Mouse (Mus musculus): ENCODE data around the gene Mgll. TPM values are rescaled to one million over a fixed set of nuclear protein-coding genes. Genes with fewer than 3 reads are reported as not detected.

The Mgll gene
- polyA plus RNA-seq, 1 experiment from 2014 or later: 43.6 TPM

GRCm38 (mm10) chr6:88829579-88829978, 105.4 kb downstream of the Mgll start:
- Histone ChIP-seq H3K27ac (no peak overlapping the region), H3K27me3 (ENCODE audit: insufficient read depth, low read length) (no peaks in the 10 kb centered on the region), H3K4me2 (ENCODE audit: low read length) (no peak overlapping the region), H3K9ac (ENCODE audit: low read depth, low read length) (no peak overlapping the region), H3K4me1 (replicated peaks; ENCODE audit: insufficient read depth, low read length) (no peaks in the 10 kb centered on the region), H3K9me3 (replicated peaks; ENCODE audit: low read length) (no peaks in the 10 kb centered on the region), H3K4me3 (replicated peaks; ENCODE audit: low read depth, low read length) (no peak overlapping the region), H3K36me3 (ENCODE audit: insufficient read depth, low read length) (no peaks in the 10 kb centered on the region)
- DNase-seq (ENCODE audit: low spot score) (no peak), ATAC-seq (replicated peaks; ENCODE audit: low FRiP score, low read depth) (no peak)
- TF ChIP-seq CTCF (IDR thresholded peaks at IDR 0.05; ENCODE audit: low read depth): no peak
- 79% methylated on average over 4 of the region's 4 CpGs for WGBS

- Histone ChIP-seq H3K4me3 (replicated peaks; ENCODE audit: low read depth, low read length) (no peak overlapping the region), H3K4me2 (ENCODE audit: low read length) (no peak overlapping the region), H3K27me3 (ENCODE audit: insufficient read depth, low read length) (no peaks in the 10 kb centered on the region), H3K9ac (ENCODE audit: low read depth, low read length) (no peak overlapping the region), H3K9me3 (replicated peaks; ENCODE audit: low read length) (no peaks in the 10 kb centered on the region), H3K36me3 (ENCODE audit: insufficient read depth, low read length) (no peaks in the 10 kb centered on the region), H3K4me1 (replicated peaks; ENCODE audit: insufficient read depth, low read length) (no peaks in the 10 kb centered on the region), H3K27ac (no peak overlapping the region)
- no peak for ATAC-seq (replicated peaks; ENCODE audit: low FRiP score, low read depth)
- no peak for DNase-seq (ENCODE audit: low spot score)
- no peak for TF ChIP-seq CTCF (IDR thresholded peaks at IDR 0.05; ENCODE audit: low read depth)
- 88% methylated on average over 6 of the region's 6 CpGs for WGBS
These were observed 106.0 kb downstream of the Mgll start for GRCm38 (mm10) chr6:88830112-88830702.

- TF ChIP-seq CTCF (IDR thresholded peaks at IDR 0.05; ENCODE audit: low read depth): peak; percentile 88
- ATAC-seq (replicated peaks; ENCODE audit: low FRiP score, low read depth) (no peak), DNase-seq (ENCODE audit: low spot score) (peak; percentile 92)
- no peaks in the 10 kb centered on the region for H3K9me3 ChIP-seq (replicated peaks; ENCODE audit: low read length)
- H3K9ac ChIP-seq (ENCODE audit: low read depth, low read length): no peak overlapping the region
- no peak overlapping the region for H3K4me2 ChIP-seq (ENCODE audit: low read length)
- H3K27ac ChIP-seq: no peak overlapping the region
- WGBS: 26% methylated on average over 8 of the region's 8 CpGs
- no peaks in the 10 kb centered on the region for H3K4me1 ChIP-seq (replicated peaks; ENCODE audit: insufficient read depth, low read length)
- H3K36me3 ChIP-seq (ENCODE audit: insufficient read depth, low read length): peaks cover 10% of the 10 kb centered on the region; the same call in 1 of the 2 replicates
- no peak overlapping the region for H3K4me3 ChIP-seq (replicated peaks; ENCODE audit: low read depth, low read length)
- H3K27me3 ChIP-seq (ENCODE audit: insufficient read depth, low read length): no peaks in the 10 kb centered on the region
These were observed 107.2 kb downstream of the Mgll start for GRCm38 (mm10) chr6:88831456-88831855.

- 83% methylated on average over 5 of the region's 5 CpGs for WGBS
- no peaks in the 10 kb centered on the region for H3K4me1 ChIP-seq (replicated peaks; ENCODE audit: insufficient read depth, low read length)
- H3K4me2 ChIP-seq (ENCODE audit: low read length): no peak overlapping the region
- H3K27ac ChIP-seq: no peak overlapping the region
- H3K9ac ChIP-seq (ENCODE audit: low read depth, low read length): no peak overlapping the region
- no peak for TF ChIP-seq CTCF (IDR thresholded peaks at IDR 0.05; ENCODE audit: low read depth)
- peaks cover 21% of the 10 kb centered on the region for H3K36me3 ChIP-seq (ENCODE audit: insufficient read depth, low read length)
- DNase-seq (ENCODE audit: low spot score) (no peak), ATAC-seq (replicated peaks; ENCODE audit: low FRiP score, low read depth) (0 out of 2 replicates have a peak, but pooled peaks have one; percentile 15)
- H3K27me3 ChIP-seq (ENCODE audit: insufficient read depth, low read length): no peaks in the 10 kb centered on the region
- H3K9me3 ChIP-seq (replicated peaks; ENCODE audit: low read length): no peaks in the 10 kb centered on the region
- no peak overlapping the region for H3K4me3 ChIP-seq (replicated peaks; ENCODE audit: low read depth, low read length)
These were observed 108.5 kb downstream of the Mgll start for GRCm38 (mm10) chr6:88832663-88833062.

GRCm38 (mm10) chr6:88833340-88834140, 109.3 kb downstream of the Mgll start:
- DNase-seq (ENCODE audit: low spot score): no peak
- H3K27me3 ChIP-seq (ENCODE audit: insufficient read depth, low read length): no peaks in the 10 kb centered on the region
- peak; percentile 76 for ATAC-seq (replicated peaks; ENCODE audit: low FRiP score, low read depth)
- H3K27ac ChIP-seq: 0 out of 2 replicates have a peak overlapping the region, but pooled peaks have one; percentile 5
- WGBS: 68% methylated on average over 5 of the region's 5 CpGs
- H3K36me3 ChIP-seq (ENCODE audit: insufficient read depth, low read length): peaks cover 30% of the 10 kb centered on the region
- H3K4me3 ChIP-seq (replicated peaks; ENCODE audit: low read depth, low read length): no peak overlapping the region
- no peaks in the 10 kb centered on the region for H3K4me1 ChIP-seq (replicated peaks; ENCODE audit: insufficient read depth, low read length)
- 0 out of 2 replicates have a peak, but pooled peaks have one; percentile 11 for TF ChIP-seq CTCF (IDR thresholded peaks at IDR 0.05; ENCODE audit: low read depth)
- H3K9ac ChIP-seq (ENCODE audit: low read depth, low read length): no peak overlapping the region
- H3K9me3 ChIP-seq (replicated peaks; ENCODE audit: low read length): no peaks in the 10 kb centered on the region
- H3K4me2 ChIP-seq (ENCODE audit: low read length): no peak overlapping the region

- Histone ChIP-seq H3K27me3 (ENCODE audit: insufficient read depth, low read length) (no peaks in the 10 kb centered on the region), H3K9me3 (replicated peaks; ENCODE audit: low read length) (no peaks in the 10 kb centered on the region), H3K4me2 (ENCODE audit: low read length) (no peak overlapping the region), H3K4me1 (replicated peaks; ENCODE audit: insufficient read depth, low read length) (no peaks in the 10 kb centered on the region), H3K36me3 (ENCODE audit: insufficient read depth, low read length) (peaks cover 39% of the 10 kb centered on the region), H3K27ac (no peak overlapping the region), H3K9ac (ENCODE audit: low read depth, low read length) (no peak overlapping the region), H3K4me3 (replicated peaks; ENCODE audit: low read depth, low read length) (no peak overlapping the region)
- no peak for DNase-seq (ENCODE audit: low spot score)
- TF ChIP-seq CTCF (IDR thresholded peaks at IDR 0.05; ENCODE audit: low read depth): no peak
- 69% methylated on average over 5 of the region's 5 CpGs for WGBS
- no peak for ATAC-seq (replicated peaks; ENCODE audit: low FRiP score, low read depth)
These were observed 110.8 kb downstream of the Mgll start for GRCm38 (mm10) chr6:88835047-88835446.
